ENCODE assay signal across 14 mouse cellular contexts in genomic region chr6:108785551-108785950, GRCm38 (mm10). TPM values are rescaled to one million over a fixed set of nuclear protein-coding genes. Genes with fewer than 3 reads are reported as not detected.
DNase-seq lines count a peak whose midpoint lies in the region; ATAC-seq and TF ChIP-seq lines count a peak whose summit lies in the region.
"Had no signal": no experiment of that assay in that cellular context is flagged by ENCODE, and none has a peak within 500 bp of the region (broad histone marks: within the 10 kb centered on the region; RNA-seq: fewer than 3 reads in every experiment).

No protein-coding gene starts in this region.

- no peaks in the 10 kb centered on the region for H3K36me3 ChIP-seq in kidney, postnatal 0 days (ENCODE audit: insufficient read depth, low read length)
- H3K36me3 ChIP-seq in kidney, embryonic 14.5 days (ENCODE audit: control insufficient read depth, insufficient read depth, low read length), result no peaks in the 10 kb centered on the region
- H3K36me3 ChIP-seq in intestine, postnatal 0 days (ENCODE audit: control insufficient read depth, insufficient read depth), result no peaks in the 10 kb centered on the region
- H3K36me3 ChIP-seq in myocyte (ENCODE audit: control insufficient read depth, insufficient read depth), result no peaks in the 10 kb centered on the region
- H3K36me3 ChIP-seq: embryonic facial prominence, embryonic 13.5 days; forebrain, embryonic 10.5 days had no signal

- no peak for DNase-seq in kidney, postnatal 0 days (ENCODE audit: low spot score)
- DNase-seq in ZHBTc4 (ENCODE audit: low read depth, low spot score), result peak; percentile 13
- DNase-seq in embryo, embryonic 11 days, result no peak
- DNase-seq: cerebellum, adult 18-20 months; gastrocnemius, postnatal 25 days; left cerebral cortex, postnatal 4 days; right cerebral cortex, postnatal 14 days had no signal

- no peak for TF ChIP-seq POLR2A in myocyte (IDR thresholded peaks at IDR 0.05; ENCODE audit: insufficient read length, low read depth)

- no peak overlapping the region for H3K27ac ChIP-seq in kidney, postnatal 0 days
- no peak overlapping the region for H3K27ac ChIP-seq in kidney, embryonic 14.5 days (ENCODE audit: low read depth, low read length)
- H3K27ac ChIP-seq in intestine, postnatal 0 days (ENCODE audit: low read depth, low read length), result no peak overlapping the region
- H3K27ac ChIP-seq: embryonic facial prominence, embryonic 13.5 days; forebrain, embryonic 10.5 days had no signal

- H3ac ChIP-seq in myocyte (ENCODE audit: control insufficient read depth, insufficient read length), result no peak overlapping the region

- no peaks in the 10 kb centered on the region for H3K27me3 ChIP-seq in kidney, postnatal 0 days (ENCODE audit: insufficient read depth, low read length)
- no peaks in the 10 kb centered on the region for H3K27me3 ChIP-seq in kidney, embryonic 14.5 days (ENCODE audit: control insufficient read depth, insufficient read depth, low read length)
- no peaks in the 10 kb centered on the region for H3K27me3 ChIP-seq in intestine, postnatal 0 days (replicated peaks; ENCODE audit: control insufficient read depth, insufficient read depth, low read length)
- no peaks in the 10 kb centered on the region for H3K27me3 ChIP-seq in myocyte (ENCODE audit: control insufficient read depth, insufficient read depth, insufficient read length)
- H3K27me3 ChIP-seq: embryonic facial prominence, embryonic 13.5 days; megakaryocyte, embryonic 14.5 days had no signal

- no peaks in the 10 kb centered on the region for H3K9me3 ChIP-seq in kidney, postnatal 0 days (replicated peaks; ENCODE audit: low read length)
- no peaks in the 10 kb centered on the region for H3K9me3 ChIP-seq in kidney, embryonic 14.5 days (ENCODE audit: control insufficient read depth, low read length)
- H3K9me3 ChIP-seq in intestine, postnatal 0 days (ENCODE audit: control insufficient read depth), result no peaks in the 10 kb centered on the region
- H3K9me3 ChIP-seq: embryonic facial prominence, embryonic 13.5 days; forebrain, embryonic 10.5 days; megakaryocyte, embryonic 14.5 days had no signal

- no peak overlapping the region for H3K9ac ChIP-seq in kidney, postnatal 0 days (ENCODE audit: low read depth, low read length)
- no peak overlapping the region for H3K9ac ChIP-seq in kidney, embryonic 14.5 days (ENCODE audit: low read depth, low read length)
- H3K9ac ChIP-seq in intestine, postnatal 0 days (ENCODE audit: low read depth, low read length), result no peak overlapping the region

- H3K4me1 ChIP-seq in kidney, postnatal 0 days (replicated peaks; ENCODE audit: insufficient read depth, low read length), result peaks cover 14% of the 10 kb centered on the region
- peaks cover 16% of the 10 kb centered on the region for H3K4me1 ChIP-seq in kidney, embryonic 14.5 days (ENCODE audit: control insufficient read depth, insufficient read depth, low read length)
- peaks cover 5% of the 10 kb centered on the region; the same call in 1 of the 2 replicates for H3K4me1 ChIP-seq in intestine, postnatal 0 days (replicated peaks; ENCODE audit: control insufficient read depth, insufficient read depth, low read length)

- peaks cover 76% of the 10 kb centered on the region for H3K79me2 ChIP-seq in myocyte (ENCODE audit: control insufficient read depth, insufficient read depth)

- TF ChIP-seq CTCF in kidney, postnatal 0 days (IDR thresholded peaks at IDR 0.05; ENCODE audit: low read depth), result no peak
- TF ChIP-seq CTCF in intestine, postnatal 0 days (IDR thresholded peaks at IDR 0.05; ENCODE audit: low read depth), result no peak

- no peak overlapping the region for H3K4me3 ChIP-seq in kidney, postnatal 0 days (replicated peaks; ENCODE audit: low read depth, low read length)
- H3K4me3 ChIP-seq in kidney, embryonic 14.5 days (ENCODE audit: low read length), result no peak overlapping the region
- H3K4me3 ChIP-seq in intestine, postnatal 0 days (ENCODE audit: low read depth, low read length), result no peak overlapping the region
- no peak overlapping the region for H3K4me3 ChIP-seq in myocyte

- H3K4me2 ChIP-seq in kidney, postnatal 0 days (ENCODE audit: low read length), result peak overlapping the region; percentile 89; the same call in 1 of the 2 replicates
- H3K4me2 ChIP-seq in kidney, embryonic 14.5 days (replicated peaks; ENCODE audit: low read depth, low read length), result no peak overlapping the region
- peak overlapping the region; percentile 75; the same call in 1 of the 2 replicates for H3K4me2 ChIP-seq in intestine, postnatal 0 days (replicated peaks; ENCODE audit: low read depth)
- H3K4me2 ChIP-seq in myocyte (ENCODE audit: low read depth), result peak overlapping the region; percentile 86

- WGBS in kidney, postnatal 0 days, result 75% methylated on average over 3 of the region's 3 CpGs
- WGBS in kidney, embryonic 14.5 days, result 79% methylated on average over 3 of the region's 3 CpGs
- 58% methylated on average over 3 of the region's 3 CpGs for WGBS in intestine, postnatal 0 days

- ATAC-seq in kidney, postnatal 0 days (replicated peaks; ENCODE audit: low FRiP score, low read depth), result no peak
- no peak for ATAC-seq in kidney, embryonic 14.5 days (ENCODE audit: low FRiP score, low TSS enrichment)
- no peak for ATAC-seq in intestine, postnatal 0 days
- no peak for ATAC-seq in activated CD4-positive, CD25-positive, alpha-beta regulatory T cell, adult 4 months

TF ChIP-seq in myocyte, 11 proteins besides CTCF, POLR2A, EP300 and RAD21:
- no peak for TF ChIP-seq SRF (IDR thresholded peaks at IDR 0.05; ENCODE audit: control insufficient read depth, insufficient read length, low read depth)
- TF ChIP-seq USF1 (IDR thresholded peaks at IDR 0.05; ENCODE audit: low read depth), result no peak
- no peak for TF ChIP-seq CEBPB (IDR thresholded peaks at IDR 0.05; ENCODE audit: insufficient read depth, poor library complexity, severe bottlenecking)
TF ChIP-seq in myocyte: peak in this region for 0.

RNA-seq across cellular contexts. Expression of gene Arl8b, which starts 2.7 kb away (rescaled TPM):
- polyA plus RNA-seq in kidney, postnatal 0 days (2015; fragmentation: Nextera tagmentation; extraction: Ambion mirVana), result 64.5 and 64.7 TPM in 2 replicates
- 57.2 and 83.3 TPM in 2 replicates for polyA plus RNA-seq in kidney, embryonic 14.5 days (2014; fragmentation: Nextera tagmentation; extraction: Ambion mirVana)
- 59.5 and 59.6 TPM in 2 replicates for polyA plus RNA-seq in intestine, postnatal 0 days (2015; fragmentation: Nextera tagmentation; extraction: Ambion mirVana)
- 41.2 TPM for polyA plus RNA-seq in myocyte (2012; fragmentation: generic; extraction: Trizol)
- 10 to 100 TPM; 41.0 to 42.6 TPM for polyA plus RNA-seq in activated CD4-positive, CD25-positive, alpha-beta regulatory T cell, adult 4 months (2017; shearing (Covaris generic))

RNA-seq across cellular contexts. Expression of gene Edem1, which starts 42.9 kb away (rescaled TPM):
- polyA plus RNA-seq in kidney, postnatal 0 days (2015; fragmentation: Nextera tagmentation; extraction: Ambion mirVana), result 18.5 and 23.9 TPM in 2 replicates
- 20.7 and 26.4 TPM in 2 replicates for polyA plus RNA-seq in kidney, embryonic 14.5 days (2014; fragmentation: Nextera tagmentation; extraction: Ambion mirVana)
- 40.4 and 41.3 TPM in 2 replicates for polyA plus RNA-seq in intestine, postnatal 0 days (2015; fragmentation: Nextera tagmentation; extraction: Ambion mirVana)
- 15.4 TPM for polyA plus RNA-seq in myocyte (2012; fragmentation: generic; extraction: Trizol)
- polyA plus RNA-seq in activated CD4-positive, CD25-positive, alpha-beta regulatory T cell, adult 4 months (2017; shearing (Covaris generic)), result 10 to 100 TPM; 57.3 to 57.9 TPM
